Mouse (Mus musculus) midbrain, embryonic 15.5 days (tissue): ENCODE results near the gene Fbxo3. TPM values are rescaled to one million over a fixed set of nuclear protein-coding genes. Genes with fewer than 3 reads are reported as not detected.
"Not testable (repeated sequence)": the region's sequence is repeated elsewhere in the genome, so short reads cannot be mapped to it uniquely, and the experiment has no call there.

Source experiments
- ATAC-seq: fragments of 200-750 bp; cut with Nextera tagmentation; replicated peaks from 2 replicates; pipeline ENCODE4 v1.8.0; 2017; ENCODE audit warnings: moderate TSS enrichment
- H3K27ac ChIP-seq: fragments of 300-500 bp; sonication (generic); 2 replicates; pipeline ENCODE4 v1.5.1; 2015; ENCODE audit warnings: mild to moderate bottlenecking, inconsistent platforms
- H3K27me3 ChIP-seq: fragments of 300-500 bp; sonication (generic); replicated peaks from 2 replicates; pipeline ENCODE4 v1.6.1; 2015; ENCODE audit warnings: inconsistent platforms
- H3K36me3 ChIP-seq: fragments of 300-500 bp; sonication (generic); replicated peaks from 2 replicates; pipeline ENCODE4 v1.6.1; 2015; ENCODE audit warnings: inconsistent platforms
- H3K4me1 ChIP-seq: fragments of 300-500 bp; sonication (generic); 2 replicates; pipeline ENCODE4 v1.6.1; 2015; ENCODE audit warnings: inconsistent platforms
- H3K4me2 ChIP-seq: fragments of 300-500 bp; sonication (generic); 2 replicates; pipeline ENCODE4 v1.6.1; 2015; ENCODE audit warnings: inconsistent platforms, mild to moderate bottlenecking, moderate library complexity
- H3K4me3 ChIP-seq: fragments of 300-500 bp; sonication (generic); 2 replicates; pipeline ENCODE4 v1.5.1; 2015; ENCODE audit warnings: mild to moderate bottlenecking, inconsistent platforms
- H3K9ac ChIP-seq: fragments of 300-500 bp; sonication (generic); 2 replicates; pipeline ENCODE4 v1.6.1; 2015; ENCODE audit warnings: mild to moderate bottlenecking, inconsistent platforms
- H3K9me3 ChIP-seq: fragments of 300-500 bp; sonication (generic); 2 replicates; pipeline ENCODE4 v1.6.1; 2016; ENCODE audit warnings: inconsistent platforms
- WGBS: fragments of 180-500 bp; shearing (Covaris S2); methylation state at CpG from one replicate; pipeline ENCODE4 v1.1.7; 2015; ENCODE audit warnings: mixed read lengths; 5-methylcytosine and 5-hydroxymethylcytosine counted together
- polyA plus RNA-seq: library from polyadenylated mRNA; unstranded; fragments of >200 nt; fragmentation: Nextera tagmentation; extraction: Ambion mirVana; gene quantifications from 2 replicates; pipeline ENCODE4 v1.2.1, GENCODE M21; 2015

Gene Fbxo3
- polyA plus RNA-seq, 1 experiment from 2014 or later = 76.2 TPM

- ATAC-seq = no peak
- H3K4me2 ChIP-seq = no peak overlapping the region
- no peak overlapping the region for H3K27ac ChIP-seq
- H3K9me3 ChIP-seq = no peaks in the 10 kb centered on the region
- H3K4me1 ChIP-seq = no peaks in the 10 kb centered on the region
- 92% methylated on average over 6 of the region's 6 CpGs for WGBS
- H3K27me3 ChIP-seq = no peaks in the 10 kb centered on the region
- H3K36me3 ChIP-seq = no peaks in the 10 kb centered on the region
- no peak overlapping the region for H3K4me3 ChIP-seq
- no peak overlapping the region for H3K9ac ChIP-seq
Measured at GRCm38 (mm10) chr2:104104800-104105199, 77.3 kb downstream of the Fbxo3 start.

- not testable (repeated sequence) for H3K36me3 ChIP-seq, H3K4me3 ChIP-seq, H3K4me2 ChIP-seq, ATAC-seq, H3K27me3 ChIP-seq, H3K27ac ChIP-seq, H3K9me3 ChIP-seq, H3K9ac ChIP-seq, H3K4me1 ChIP-seq
- 86% methylated on average over 2 of the region's 2 CpGs for WGBS
Measured at GRCm38 (mm10) chr2:104109021-104109420, 81.5 kb downstream of the Fbxo3 start.

- H3K4me3 ChIP-seq = no peak overlapping the region
- H3K9me3 ChIP-seq = no peaks in the 10 kb centered on the region
- no peaks in the 10 kb centered on the region for H3K4me1 ChIP-seq
- no peak overlapping the region for H3K27ac ChIP-seq
- no peak overlapping the region for H3K4me2 ChIP-seq
- H3K27me3 ChIP-seq = no peaks in the 10 kb centered on the region
- H3K9ac ChIP-seq = no peak overlapping the region
- no peak for ATAC-seq
- 75% methylated on average over 2 of the region's 2 CpGs for WGBS
- no peaks in the 10 kb centered on the region for H3K36me3 ChIP-seq
Measured at GRCm38 (mm10) chr2:104109528-104109927, 82.0 kb downstream of the Fbxo3 start.

- H3K4me3 ChIP-seq = no peak overlapping the region
- H3K36me3 ChIP-seq = no peaks in the 10 kb centered on the region
- no peak overlapping the region for H3K4me2 ChIP-seq
- no peaks in the 10 kb centered on the region for H3K9me3 ChIP-seq
- H3K27me3 ChIP-seq = no peaks in the 10 kb centered on the region
- WGBS = 94% methylated on average over 4 of the region's 4 CpGs
- no peak overlapping the region for H3K27ac ChIP-seq
- H3K9ac ChIP-seq = no peak overlapping the region
- H3K4me1 ChIP-seq = no peaks in the 10 kb centered on the region
- no peak for ATAC-seq
Measured at GRCm38 (mm10) chr2:104110031-104110430, 82.5 kb downstream of the Fbxo3 start.

- not testable (repeated sequence) for H3K27me3 ChIP-seq, H3K4me1 ChIP-seq, ATAC-seq, H3K9me3 ChIP-seq, H3K4me2 ChIP-seq, H3K27ac ChIP-seq, H3K36me3 ChIP-seq, H3K9ac ChIP-seq, H3K4me3 ChIP-seq
- WGBS = 100% methylated on average over 1 of the region's 1 CpGs
Measured at GRCm38 (mm10) chr2:104111170-104111797, 83.8 kb downstream of the Fbxo3 start.

Other genes starting within 250 kb of the Fbxo3 start
- gene Caprin1, start 230.1 kb upstream of the Fbxo3 start, polyA plus RNA-seq = 364 and 368 TPM in 2 replicates
- gene Lmo2, start 69.7 kb upstream of the Fbxo3 start, polyA plus RNA-seq = 32.0 and 33.6 TPM in 2 replicates
- gene 4931422A03Rik, start 640 bp downstream of the Fbxo3 start, polyA plus RNA-seq = 3.7 and 3.8 TPM in 2 replicates
- gene Gm10912, start 38.1 kb downstream of the Fbxo3 start, polyA plus RNA-seq = not detected in 2 replicates
- gene Gm10799, start 40.8 kb downstream of the Fbxo3 start, polyA plus RNA-seq = not detected in 2 replicates
- 0.92 and 1.2 TPM in 2 replicates for gene Cd59b, start 42.1 kb downstream of the Fbxo3 start, polyA plus RNA-seq
- 11.8 and 12.4 TPM in 2 replicates for gene Cd59a, start 68.1 kb downstream of the Fbxo3 start, polyA plus RNA-seq
- not detected in 2 replicates for gene A930018P22Rik, start 95.0 kb downstream of the Fbxo3 start, polyA plus RNA-seq